Mouse (Mus musculus) stomach, postnatal 0 days (tissue): ENCODE measurements at regions not wholly inside any gene's neighbourhood (a gene's known extent, or its start where the extent isn't known, plus 50 kb on each side); places are given as distances from the start of the nearest gene placed in this dataset.

Source experiments
- ATAC-seq: fragments of 200-750 bp; cut with Nextera tagmentation; 2 replicates; pipeline ENCODE4 v1.8.0; 2017; ENCODE audit not compliant: low FRiP score, low TSS enrichment
- DNase-seq: peaks from one replicate; pipeline ENCODE4 v3.0.0-alpha.2; 2016; ENCODE audit warnings: low spot score
- H3K27ac ChIP-seq: fragments of 300-500 bp; sonication (generic); replicated peaks from 2 replicates; pipeline ENCODE4 v1.5.1; 2014; ENCODE audit warnings: mild to moderate bottlenecking, control low read depth
- H3K27me3 ChIP-seq: fragments of 300-500 bp; sonication (generic); 2 replicates; pipeline ENCODE4 v1.6.1; 2014; ENCODE audit warnings: low read length; ENCODE audit not compliant: control insufficient read depth, insufficient read depth
- H3K36me3 ChIP-seq: fragments of 300-500 bp; sonication (generic); 2 replicates; pipeline ENCODE4 v1.6.1; 2014; ENCODE audit warnings: low read length, mixed read lengths; ENCODE audit not compliant: control insufficient read depth, insufficient read depth
- H3K4me1 ChIP-seq: fragments of 300-500 bp; sonication (generic); replicated peaks from 2 replicates; pipeline ENCODE4 v1.6.1; 2014; ENCODE audit warnings: antibody characterized with exemption; ENCODE audit not compliant: control insufficient read depth, insufficient read depth
- H3K4me2 ChIP-seq: fragments of 300-500 bp; sonication (generic); replicated peaks from 2 replicates; pipeline ENCODE4 v1.6.1; 2014; ENCODE audit warnings: low read depth, mild to moderate bottlenecking, control low read depth, moderate library complexity
- H3K4me3 ChIP-seq: fragments of 300-500 bp; sonication (generic); 2 replicates; pipeline ENCODE4 v1.5.1; 2014; ENCODE audit warnings: low read depth, low read length, control low read depth
- H3K9ac ChIP-seq: fragments of 300-500 bp; sonication (generic); 2 replicates; pipeline ENCODE4 v1.6.1; 2014; ENCODE audit warnings: mild to moderate bottlenecking, low read length, control low read depth, mixed read lengths
- H3K9me3 ChIP-seq: fragments of 300-500 bp; sonication (generic); 2 replicates; pipeline ENCODE4 v1.6.1; 2016; ENCODE audit warnings: low read length; ENCODE audit not compliant: control insufficient read depth
- CTCF ChIP-seq: IDR thresholded peaks from 2 replicates; pipeline ENCODE4 v1.5.1; 2016; ENCODE audit warnings: antibody characterized with exemption, low read depth, mild to moderate bottlenecking, moderate library complexity
- EP300 ChIP-seq: optimal IDR thresholded peaks from 2 replicates; pipeline ENCODE3; 2016; ENCODE audit warnings: antibody characterized with exemption
- WGBS: fragments of 180-500 bp; shearing (Covaris S2); extraction: QIAGEN DNeasy Blood & Tissue Kit; methylation state at CpG from one replicate; pipeline ENCODE4 v1.1.7; 2014; 5-methylcytosine and 5-hydroxymethylcytosine counted together

- Histone ChIP-seq H3K4me1 (no peaks in the 10 kb centered on the region), H3K9me3 (no peaks in the 10 kb centered on the region), H3K27ac (no peak overlapping the region), H3K36me3 (no peaks in the 10 kb centered on the region), H3K4me2 (no peak overlapping the region), H3K4me3 (no peak overlapping the region), H3K9ac (no peak overlapping the region), H3K27me3 (no peaks in the 10 kb centered on the region)
- no peak for ATAC-seq
- TF ChIP-seq EP300 (no peak), CTCF (no peak)
- no peak for DNase-seq
- WGBS, result 81% methylated on average over 2 of the region's 2 CpGs
Observed at GRCm38 (mm10) chr15:65646470-65646869, 631.8 kb upstream of the Gm21961 start.

DNA sequence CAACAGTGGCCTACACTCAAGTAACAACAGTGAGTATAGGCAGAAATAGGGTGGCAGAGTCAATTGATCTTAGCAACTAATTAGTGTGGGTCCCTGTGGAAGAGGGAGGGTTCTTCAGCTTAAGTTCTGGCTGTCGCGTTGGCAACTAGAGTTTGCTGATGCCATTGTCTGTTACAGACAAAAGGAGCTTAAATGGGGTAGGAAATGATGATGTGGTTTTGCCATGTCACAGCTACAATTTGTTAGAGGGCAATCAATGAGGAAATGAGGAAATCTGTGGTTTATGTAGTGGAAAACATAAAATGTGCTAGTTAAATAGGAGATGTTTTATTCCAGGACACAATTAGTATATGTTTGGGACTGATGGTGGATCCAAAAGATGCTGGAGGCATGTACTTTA, 624.8 kb upstream of the Gm21961 start:
- WGBS, result 66% methylated on average over 2 of the region's 2 CpGs
- H3K4me3 ChIP-seq, result no peak overlapping the region
- TF ChIP-seq EP300 (no peak), CTCF (no peak)
- no peaks in the 10 kb centered on the region for H3K4me1 ChIP-seq
- no peak overlapping the region for H3K9ac ChIP-seq
- no peaks in the 10 kb centered on the region for H3K9me3 ChIP-seq
- DNase-seq (no peak), ATAC-seq (no peak)
- H3K27me3 ChIP-seq, result no peaks in the 10 kb centered on the region
- no peak overlapping the region for H3K4me2 ChIP-seq
- H3K27ac ChIP-seq, result no peak overlapping the region
- no peaks in the 10 kb centered on the region for H3K36me3 ChIP-seq

DNA sequence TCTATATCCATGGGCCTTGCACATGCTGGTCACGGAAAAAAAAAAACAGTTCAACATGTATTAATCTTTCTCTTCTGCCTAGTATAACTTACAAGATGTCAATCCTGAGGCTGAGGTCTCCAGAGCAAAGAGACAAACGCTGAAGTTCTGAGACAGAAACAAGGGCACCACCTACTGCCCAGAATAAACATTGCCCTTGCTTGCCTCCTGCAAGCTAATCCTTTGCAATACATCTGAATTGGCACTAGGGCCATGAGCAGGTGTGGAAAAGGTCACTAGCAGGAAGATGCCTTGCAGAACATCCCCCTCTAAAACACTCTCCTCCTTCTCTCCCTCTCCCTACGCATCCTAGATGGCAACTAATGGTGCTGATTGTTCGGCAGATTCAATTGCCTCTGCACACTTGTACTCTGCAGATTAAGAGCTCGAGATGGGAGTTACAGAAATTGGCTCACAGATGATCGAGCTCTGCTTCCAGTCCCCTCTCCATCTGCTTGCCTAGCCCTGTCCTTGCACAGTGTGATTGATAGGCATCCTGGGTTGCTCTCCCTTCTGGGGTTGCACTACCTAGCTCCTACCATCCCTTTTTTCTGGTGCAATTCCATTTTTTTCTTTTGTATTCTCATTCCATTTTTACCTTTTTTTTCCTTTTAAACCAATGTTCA, 622.9 kb upstream of the Gm21961 start:
- no peaks in the 10 kb centered on the region for H3K36me3 ChIP-seq
- H3K27me3 ChIP-seq, result no peaks in the 10 kb centered on the region
- H3K4me2 ChIP-seq, result no peak overlapping the region
- no peak overlapping the region for H3K4me3 ChIP-seq
- no peak overlapping the region for H3K27ac ChIP-seq
- H3K4me1 ChIP-seq, result no peaks in the 10 kb centered on the region
- 36% methylated on average over 6 of the region's 6 CpGs for WGBS
- ATAC-seq (no peak), DNase-seq (peak; percentile 47)
- no peak overlapping the region for H3K9ac ChIP-seq
- H3K9me3 ChIP-seq, result no peaks in the 10 kb centered on the region
- TF ChIP-seq CTCF (peak; percentile 78), EP300 (no peak)

DNA sequence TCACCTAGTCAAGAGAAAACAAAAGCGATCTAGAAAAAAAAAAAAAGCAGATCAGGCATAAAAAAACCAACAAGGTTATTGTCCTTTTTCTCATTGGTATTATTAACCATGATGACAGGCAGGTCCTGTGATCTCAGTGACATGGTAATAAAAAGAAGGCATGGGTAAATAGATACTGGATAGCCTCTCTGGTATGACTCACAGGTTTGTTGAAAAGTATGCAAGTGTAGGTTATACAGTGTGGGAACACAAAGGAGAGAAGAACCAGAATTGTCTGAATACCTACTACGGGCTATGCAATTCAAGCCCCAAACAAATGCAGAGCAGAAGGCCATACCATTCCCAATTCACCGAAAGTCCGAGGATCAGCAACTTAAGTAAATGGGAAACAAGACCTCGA, 617.7 kb upstream of the Gm21961 start:
- ATAC-seq, result no peak
- DNase-seq, result no peak
- 73% methylated on average over 5 of the region's 5 CpGs for whole genome bisulfite sequencing
- Histone ChIP-seq H3K27me3 (no peaks in the 10 kb centered on the region), H3K4me2 (no peak overlapping the region), H3K36me3 (no peaks in the 10 kb centered on the region), H3K9me3 (no peaks in the 10 kb centered on the region), H3K4me1 (no peaks in the 10 kb centered on the region), H3K9ac (no peak overlapping the region), H3K27ac (no peak overlapping the region), H3K4me3 (no peak overlapping the region)
- TF ChIP-seq CTCF (no peak), EP300 (no peak)

GRCm38 (mm10) chr15:65630476-65630875, 615.8 kb upstream of the Gm21961 start:
- Histone ChIP-seq H3K9me3 (no peaks in the 10 kb centered on the region), H3K27ac (no peak overlapping the region), H3K4me2 (no peak overlapping the region), H3K4me1 (no peaks in the 10 kb centered on the region), H3K4me3 (no peak overlapping the region), H3K27me3 (no peaks in the 10 kb centered on the region), H3K36me3 (no peaks in the 10 kb centered on the region), H3K9ac (no peak overlapping the region)
- DNase-seq (no peak), ATAC-seq (no peak)
- TF ChIP-seq CTCF (no peak), EP300 (no peak)
- 81% methylated on average over 1 of the region's 1 CpGs for WGBS

DNA sequence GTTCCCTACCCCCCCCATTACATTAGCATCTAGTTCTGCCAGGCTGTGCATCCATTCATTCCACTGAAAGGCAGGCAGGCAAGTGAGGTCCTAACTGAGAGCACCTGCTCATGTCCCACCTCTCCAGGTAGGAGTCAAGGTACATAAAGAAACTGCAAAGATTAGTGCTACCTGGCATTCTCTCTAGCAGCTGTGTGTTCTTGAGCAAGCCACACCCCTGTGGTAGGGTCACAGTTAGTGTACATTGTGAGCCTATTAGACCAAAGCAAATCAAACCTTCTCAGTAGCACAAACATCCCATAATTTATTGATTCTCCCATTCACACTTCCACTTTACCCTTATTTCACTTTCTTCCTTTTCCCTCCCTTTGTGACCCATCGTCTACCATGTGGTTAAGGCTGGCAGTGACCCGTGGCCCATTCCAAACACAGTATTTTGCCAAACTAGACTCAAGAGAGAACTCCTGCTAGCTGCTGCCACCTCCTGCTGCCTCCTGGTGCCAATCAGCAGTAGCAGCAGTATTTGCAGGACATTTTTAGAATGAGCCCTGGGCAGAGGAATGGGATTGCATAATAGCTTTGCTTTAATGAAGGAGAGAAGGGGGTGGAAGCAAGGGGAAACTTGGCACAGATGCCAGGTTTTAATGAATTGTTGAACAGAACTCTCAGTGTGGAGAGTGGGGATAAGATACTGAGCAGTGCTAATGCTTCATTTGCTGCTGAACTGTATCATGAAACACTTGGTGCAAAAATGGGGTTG, 578.2 kb upstream of the Gm21961 start:
- DNase-seq (no peak), ATAC-seq (no peak)
- Histone ChIP-seq H3K36me3 (no peaks in the 10 kb centered on the region), H3K4me2 (no peak overlapping the region), H3K4me1 (no peaks in the 10 kb centered on the region), H3K9me3 (no peaks in the 10 kb centered on the region), H3K27ac (no peak overlapping the region), H3K27me3 (no peaks in the 10 kb centered on the region), H3K4me3 (no peak overlapping the region), H3K9ac (no peak overlapping the region)
- 61% methylated on average over 2 of the region's 2 CpGs for WGBS
- TF ChIP-seq CTCF (peak; percentile 41), EP300 (no peak)
